Mouse (Mus musculus): ENCODE data around the gene Zfp202.
"Not testable (repeated sequence)": the region's sequence is repeated elsewhere in the genome, so short reads cannot be mapped to it uniquely, and the experiment has no call there.

Zfp202 gene

DNA sequence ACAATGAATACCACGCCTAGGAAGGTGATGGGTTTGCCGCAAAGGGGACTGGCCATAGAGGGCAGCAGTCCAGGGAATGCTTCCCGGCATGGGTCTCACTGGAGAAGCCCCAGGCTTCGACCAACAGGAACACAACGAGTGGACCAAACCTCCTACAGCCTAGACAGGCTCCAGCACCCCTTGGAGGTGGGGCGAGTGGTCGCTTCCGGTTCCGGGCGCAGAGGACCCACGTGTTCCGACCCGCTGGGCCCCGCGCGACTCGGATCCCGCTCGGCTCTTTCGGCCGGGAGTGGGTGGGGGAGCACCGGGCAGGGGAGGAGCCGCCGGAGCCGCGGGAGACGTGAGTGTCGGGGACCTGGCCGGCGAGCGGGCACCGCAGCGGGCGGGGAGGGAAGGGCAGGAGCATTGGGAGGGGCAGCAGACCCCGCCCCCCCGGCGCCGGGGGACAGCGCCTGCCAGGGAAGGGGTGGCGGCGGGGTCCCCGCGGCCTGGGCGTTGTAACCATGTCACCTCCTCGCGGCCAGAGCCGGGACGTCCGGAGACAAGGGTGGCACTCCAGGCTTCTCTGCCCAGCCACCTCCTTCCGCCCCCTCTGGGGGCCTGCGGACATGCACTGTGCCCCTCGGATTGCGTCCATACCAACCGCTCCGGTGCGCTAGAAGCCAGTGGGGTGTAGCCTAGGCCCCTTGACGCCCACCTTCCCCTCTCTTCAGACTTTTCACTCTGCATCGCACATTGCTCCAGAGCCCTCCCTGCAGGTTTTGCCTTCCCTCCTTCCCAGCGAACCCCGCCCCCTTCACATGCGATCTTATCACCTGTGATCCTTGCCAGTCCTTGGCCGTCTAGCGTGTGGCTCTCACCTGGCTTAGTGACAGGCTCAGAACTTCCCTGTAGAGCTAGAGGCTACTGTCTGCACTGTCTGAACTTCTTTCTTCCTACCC is at the start of gene Zfp202:
Gene Zfp202, plus strand, starts transcription at position 219 of the 941 bp plus-strand sequence.
- peak; percentile 77 for DNase-seq

DNA sequence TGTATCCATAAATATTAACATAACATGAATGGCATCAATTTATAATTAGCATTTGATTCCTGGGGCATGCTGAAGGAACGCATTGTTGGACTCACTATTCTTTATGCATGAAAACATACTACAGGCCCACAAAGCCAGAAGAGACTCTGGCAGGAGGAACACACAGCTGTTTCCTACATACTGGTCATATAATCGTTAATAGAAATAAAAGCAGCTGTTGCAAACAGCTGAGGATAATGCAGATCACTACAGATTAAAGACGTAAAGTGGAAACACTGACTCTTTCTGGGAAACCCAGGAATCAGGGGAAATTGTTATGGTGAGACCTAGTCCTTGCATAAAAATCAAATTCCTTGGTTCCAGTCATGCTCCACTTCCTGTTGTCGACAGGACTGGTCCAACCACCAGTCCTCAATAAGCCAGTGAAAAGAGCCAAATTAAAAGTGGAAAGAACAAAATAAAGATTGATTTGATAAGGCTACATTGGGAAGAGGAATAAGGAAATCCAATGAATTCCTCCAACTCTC is 36.9 kb upstream of the Zfp202 start:
- no peak for DNase-seq

DNA sequence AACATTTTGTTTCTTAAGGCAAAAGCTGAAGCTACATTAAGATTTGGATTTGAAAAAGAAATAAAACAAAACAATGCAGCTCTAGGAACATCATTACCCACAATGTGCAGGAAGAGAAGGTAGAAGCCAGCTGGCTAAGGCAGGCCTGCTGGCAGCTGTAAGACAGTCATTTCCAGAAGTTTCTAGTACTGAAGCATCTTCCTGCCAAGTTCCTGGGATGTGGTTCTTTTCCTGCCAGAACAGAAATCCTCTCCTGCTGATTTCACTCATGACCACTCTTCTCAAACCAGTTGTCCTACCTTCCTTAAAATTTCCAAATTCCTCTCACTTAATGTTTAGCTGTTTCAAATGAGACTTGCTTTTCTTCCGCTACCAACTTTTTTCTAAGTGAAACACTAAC is 25.7 kb upstream of the Zfp202 start:
- no peak for DNase-seq

DNA sequence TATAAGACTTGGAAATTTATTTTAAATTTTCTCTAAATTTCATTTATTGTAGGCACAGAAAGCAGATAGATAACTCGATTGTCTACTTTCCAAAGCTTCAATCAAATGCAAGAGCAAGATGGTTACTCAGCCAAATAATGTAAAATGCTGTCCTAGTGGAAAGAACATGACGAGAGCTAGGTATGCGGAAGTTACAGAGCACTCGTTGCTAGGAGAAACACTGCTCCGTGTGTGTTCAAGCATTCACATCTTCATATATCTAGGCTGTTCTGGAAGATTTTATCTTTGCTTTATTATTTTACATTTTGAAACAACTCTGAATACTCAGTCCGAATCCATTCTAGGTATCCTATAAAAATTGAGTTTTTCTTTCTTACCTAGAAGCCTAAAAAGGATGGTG is 15.1 kb upstream of the Zfp202 start:
- no peak for DNase-seq

DNA sequence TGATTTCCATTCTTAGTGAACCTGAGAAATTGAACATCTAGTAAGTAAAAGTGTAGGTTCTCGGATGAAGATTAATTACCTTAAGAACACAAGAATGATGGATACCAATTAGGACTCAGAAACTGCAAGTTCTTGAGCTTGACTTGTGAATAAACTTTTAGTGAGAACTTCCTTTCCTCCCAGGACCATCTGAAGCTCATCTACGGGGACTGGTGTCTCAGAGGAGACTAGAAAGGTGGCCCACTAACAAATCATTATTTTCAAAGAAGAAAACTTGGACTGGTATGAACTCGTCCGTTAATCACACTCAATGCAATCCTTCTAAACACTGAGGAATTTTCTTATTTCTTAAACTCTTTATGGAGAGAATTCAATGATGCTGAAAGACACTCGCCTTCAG is 11.5 kb upstream of the Zfp202 start, which contains the start of gene Olfr986:
Gene Olfr986, plus strand, starts transcription at position 301 of the 400 bp plus-strand sequence.
- DNase-seq, result no peak

DNA sequence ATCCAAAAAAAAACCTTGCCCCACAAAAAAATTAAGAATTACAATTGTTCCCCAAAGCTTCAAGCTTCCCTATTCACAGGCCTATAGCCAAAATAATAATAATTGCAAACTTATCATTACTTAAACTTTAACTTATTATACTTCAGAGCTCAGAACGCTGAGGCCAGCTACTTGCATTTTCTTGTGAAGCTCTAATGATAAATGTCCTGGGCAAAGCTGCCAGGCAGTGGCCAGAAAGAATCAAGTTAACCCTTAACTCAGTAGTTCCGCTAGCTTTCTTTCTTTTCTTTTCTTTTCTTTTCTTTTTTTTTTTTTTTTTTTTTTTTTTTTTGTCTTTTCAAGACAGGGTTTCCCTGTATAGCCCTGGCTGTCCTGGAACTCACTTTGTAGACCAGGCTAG is 7.0 kb upstream of the Zfp202 start:
- DNase-seq, result not testable (repeated sequence)

DNA sequence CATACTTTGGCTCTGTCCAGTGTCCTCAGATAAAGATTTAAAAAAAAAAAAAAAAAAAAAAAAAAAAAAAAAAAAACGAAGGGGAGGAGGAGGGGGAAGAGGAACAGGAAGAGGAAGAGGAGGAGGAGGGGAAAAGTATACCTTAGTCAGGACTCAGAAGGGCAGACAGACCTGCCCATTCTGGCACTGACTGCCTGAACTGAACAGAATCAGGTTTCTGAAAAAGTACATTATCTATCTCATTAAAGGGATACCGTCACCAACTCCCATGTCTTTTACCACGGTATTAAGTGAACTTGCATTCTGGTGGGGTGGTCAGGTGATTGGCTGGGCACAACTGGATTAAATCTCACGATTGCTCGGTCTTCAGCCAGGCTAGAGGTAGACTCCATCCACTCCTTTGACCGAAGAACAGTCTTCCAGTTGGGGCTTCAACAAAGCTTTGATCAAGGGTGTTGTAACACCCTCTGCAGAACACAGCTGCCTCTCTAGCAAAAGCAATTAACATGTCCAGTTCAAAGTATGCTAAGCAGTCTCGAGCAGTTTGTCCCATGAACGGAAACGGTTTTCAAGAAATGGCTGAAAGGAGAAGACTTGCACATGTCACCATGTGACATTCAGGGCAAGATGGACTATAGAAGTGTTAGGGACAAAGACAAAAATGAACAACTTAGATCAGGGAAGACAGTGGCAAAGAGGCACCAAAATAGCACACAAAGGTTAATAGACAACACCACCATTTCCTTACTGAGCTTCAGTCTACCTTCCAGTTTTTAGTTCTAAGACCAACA is 835 bp upstream of the Zfp202 start:
- DNase-seq, result peak in 1 of 2 experiments; percentile 2

DNA sequence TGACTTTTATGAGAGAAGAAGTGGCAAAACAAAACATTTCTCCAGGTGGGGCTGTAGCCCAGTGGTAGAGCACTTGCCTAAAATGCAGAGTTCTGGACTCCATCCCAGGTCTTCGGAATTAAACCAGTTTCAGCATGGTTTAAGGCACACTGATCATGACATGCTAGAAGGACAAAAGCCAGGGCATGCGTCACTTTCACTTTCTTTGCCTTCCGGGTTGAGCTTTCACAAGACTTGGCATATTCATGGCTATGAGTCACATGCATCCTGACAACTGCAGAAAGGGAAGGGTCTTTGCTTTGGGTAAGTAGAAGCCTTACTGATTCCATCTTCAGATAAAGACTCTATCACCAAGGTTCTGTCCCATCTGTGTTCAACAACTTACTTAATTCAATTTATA is 3.9 kb downstream of the Zfp202 start:
- DNase-seq, result no peak

DNA sequence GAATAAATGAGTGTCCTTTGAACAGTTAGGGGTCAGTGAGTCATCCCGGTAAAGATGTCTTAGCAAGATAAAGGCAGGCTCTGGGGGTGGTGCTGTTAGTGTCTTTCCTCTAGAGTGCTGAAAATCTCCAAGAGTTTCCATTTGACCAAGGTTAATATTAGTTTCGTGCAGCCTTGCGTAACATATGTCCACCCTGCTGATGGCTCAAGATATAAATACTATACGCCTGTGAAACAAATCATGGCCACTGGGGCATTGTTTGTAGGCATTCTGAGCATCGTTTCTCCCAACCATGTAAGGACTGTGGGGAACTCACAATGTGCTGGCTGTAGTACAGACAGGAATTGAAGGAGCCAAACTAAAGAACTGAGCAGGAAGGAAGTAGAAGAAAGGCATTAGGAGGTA is 14.4 kb downstream of the Zfp202 start:
- DNase-seq, result no peak

DNA sequence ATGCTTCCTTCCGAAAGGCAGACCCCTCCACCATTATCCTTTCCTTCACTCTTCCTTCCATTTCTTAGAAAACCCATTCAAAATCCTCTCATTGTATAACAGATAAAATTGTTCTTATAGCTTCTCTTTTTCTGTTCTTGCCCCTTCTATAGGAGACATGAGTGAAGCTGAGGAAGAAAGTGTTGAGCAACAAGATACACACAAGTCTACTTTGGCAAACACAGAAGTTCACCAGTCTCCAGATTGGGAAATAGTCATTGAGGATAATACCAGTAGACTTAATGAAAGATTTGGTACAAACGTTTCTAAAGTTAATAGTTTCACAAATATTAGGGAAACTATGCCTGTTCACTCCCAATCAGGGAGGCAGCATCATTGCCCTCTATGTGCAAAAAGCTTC is 18.6 kb downstream of the Zfp202 start:
- no peak for DNase-seq

DNA sequence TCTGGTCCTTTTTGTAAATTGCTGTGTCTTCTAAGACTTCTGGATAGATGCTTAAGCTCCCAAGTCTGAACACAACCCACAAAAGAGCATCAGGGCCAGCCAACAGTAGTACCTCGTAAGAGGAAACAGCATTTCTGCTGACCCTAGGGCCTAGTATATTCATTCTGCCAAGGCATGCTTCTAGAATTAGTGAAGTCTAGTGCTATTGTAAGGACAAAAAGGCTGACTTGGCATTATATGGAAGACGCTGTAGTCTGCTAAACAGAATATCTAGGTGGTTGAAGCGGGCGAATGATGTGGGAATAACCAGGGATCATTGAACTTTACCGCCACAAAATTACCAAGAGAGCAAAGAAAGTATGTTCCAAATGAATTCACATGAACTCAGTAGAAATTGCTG is 21.9 kb downstream of the Zfp202 start:
- DNase-seq, result no peak

DNA sequence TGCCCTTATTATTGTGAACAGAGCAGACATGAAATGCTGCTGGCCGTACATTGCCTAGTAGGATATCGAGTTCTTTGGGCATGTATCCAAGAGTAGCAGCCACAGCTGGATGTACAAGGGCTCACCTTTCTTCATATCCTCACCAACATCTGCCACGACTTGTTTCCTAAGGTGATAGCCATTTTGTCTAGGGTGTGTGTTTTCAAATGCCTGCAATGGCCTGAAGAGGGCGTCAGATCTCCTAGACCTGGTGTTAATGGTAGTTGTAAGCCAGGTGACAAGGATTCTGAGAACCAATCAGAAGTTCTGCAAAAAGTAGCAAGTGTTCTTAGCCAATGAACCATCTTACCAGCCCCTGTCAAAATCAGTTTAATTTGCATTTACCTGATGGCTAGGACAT is 24.5 kb downstream of the Zfp202 start:
- DNase-seq, result no peak

DNA sequence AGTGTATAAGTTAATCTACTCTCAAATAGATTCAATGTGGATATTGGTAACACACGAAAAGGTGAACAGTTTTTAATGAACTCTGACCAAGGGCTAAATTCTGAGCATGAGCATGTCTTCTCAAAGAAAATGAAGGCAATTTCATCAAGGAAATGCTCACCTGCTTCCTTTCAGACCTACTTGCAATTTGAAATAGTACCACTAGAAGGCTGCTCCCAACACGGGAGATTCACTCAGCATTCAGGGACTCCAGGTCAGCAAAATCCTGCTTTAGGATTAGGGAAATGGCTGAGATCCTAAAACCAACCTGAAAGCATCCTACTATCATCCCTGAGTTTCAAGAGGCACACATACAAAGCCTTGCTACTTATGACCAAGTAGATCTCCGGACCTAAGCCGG is 32.2 kb downstream of the Zfp202 start:
- no peak for DNase-seq

DNA sequence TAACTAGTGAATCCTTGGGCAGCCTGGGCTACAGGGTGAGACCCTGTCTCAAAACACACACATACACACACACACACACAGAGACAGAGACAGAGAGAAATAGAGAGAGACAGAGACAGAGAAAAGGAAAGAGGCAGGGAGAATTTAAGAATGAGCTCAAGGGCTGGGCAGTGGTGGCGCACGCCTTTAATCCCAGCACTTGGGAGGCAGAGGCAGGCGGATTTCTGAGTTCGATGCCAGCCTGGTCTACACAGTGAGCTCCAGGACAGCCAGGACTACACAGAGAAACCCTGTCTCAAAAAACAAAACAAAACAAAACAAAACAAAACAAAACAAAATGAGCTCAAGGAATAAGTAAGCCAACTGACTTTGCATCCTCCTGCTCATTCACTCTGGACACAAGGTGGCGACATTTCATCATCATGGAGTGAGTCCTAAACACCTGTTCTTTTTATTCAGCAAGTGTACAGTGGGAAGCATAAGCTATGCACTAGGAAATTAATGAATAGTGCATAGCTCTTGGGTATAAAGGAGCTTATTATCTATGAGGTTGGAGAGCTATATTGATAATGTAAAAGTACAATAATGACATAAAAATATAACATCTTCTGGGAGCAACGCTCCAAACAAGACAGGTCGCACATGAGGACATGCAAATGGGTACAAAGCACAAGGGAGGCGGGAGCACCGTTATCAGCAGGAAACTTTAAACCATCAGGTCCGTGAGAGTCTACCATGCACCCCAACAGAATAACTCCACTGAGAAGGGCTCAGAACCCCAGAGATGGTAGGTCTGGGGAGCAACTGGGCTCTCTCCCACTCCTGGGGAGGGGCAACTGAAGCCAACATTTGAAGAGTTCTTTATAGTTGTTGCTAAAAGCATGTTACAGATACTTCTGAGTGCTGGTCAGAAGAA is 36.0 kb downstream of the Zfp202 start:
- peak in 1 of 2 experiments; percentile 4 for DNase-seq

DNA sequence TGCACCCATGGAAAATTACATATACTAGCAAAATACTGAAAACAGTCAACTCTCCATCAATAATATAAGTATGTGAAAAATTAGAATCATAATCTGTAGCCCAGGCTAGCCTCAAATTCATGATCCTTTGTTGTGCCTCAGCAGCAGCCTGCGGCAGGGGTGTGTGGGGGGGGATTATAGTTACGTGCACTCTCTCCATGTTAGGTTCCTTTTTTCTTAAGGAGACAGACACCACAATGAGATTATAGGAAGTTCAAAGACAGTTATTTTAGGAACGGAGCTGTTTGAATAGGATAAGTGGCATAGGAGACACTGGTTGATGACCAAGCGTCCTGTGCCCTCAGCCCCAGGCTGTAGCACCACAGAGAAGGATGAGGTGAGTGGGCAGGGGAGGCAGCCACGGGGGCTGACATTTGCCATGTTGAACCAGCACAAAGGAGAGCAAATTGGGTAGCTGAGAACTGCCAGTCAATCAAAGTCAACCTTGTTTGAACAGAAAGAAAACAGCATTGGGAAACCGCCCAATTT is 36.8 kb downstream of the Zfp202 start:
- DNase-seq, result no peak

DNA sequence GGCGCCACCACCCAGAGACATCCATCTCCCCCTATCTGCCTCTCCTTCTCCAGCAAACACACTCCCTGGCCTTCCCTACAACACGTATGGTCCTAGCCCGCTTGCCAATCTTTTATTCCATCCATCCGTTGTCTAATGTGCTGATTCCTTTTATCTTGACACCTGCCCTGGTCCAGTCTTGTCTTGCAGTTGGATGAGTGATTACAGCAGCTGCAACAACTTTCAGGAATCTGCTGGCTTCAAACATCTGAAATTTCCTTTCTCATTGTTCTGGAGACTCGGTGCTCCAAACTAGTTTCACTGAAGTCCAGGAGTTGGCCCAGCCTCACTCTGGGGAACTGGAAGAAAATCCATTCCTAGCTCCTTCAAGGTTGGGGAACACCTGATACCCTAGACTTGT is 37.4 kb downstream of the Zfp202 start:
- no peak for DNase-seq

DNA sequence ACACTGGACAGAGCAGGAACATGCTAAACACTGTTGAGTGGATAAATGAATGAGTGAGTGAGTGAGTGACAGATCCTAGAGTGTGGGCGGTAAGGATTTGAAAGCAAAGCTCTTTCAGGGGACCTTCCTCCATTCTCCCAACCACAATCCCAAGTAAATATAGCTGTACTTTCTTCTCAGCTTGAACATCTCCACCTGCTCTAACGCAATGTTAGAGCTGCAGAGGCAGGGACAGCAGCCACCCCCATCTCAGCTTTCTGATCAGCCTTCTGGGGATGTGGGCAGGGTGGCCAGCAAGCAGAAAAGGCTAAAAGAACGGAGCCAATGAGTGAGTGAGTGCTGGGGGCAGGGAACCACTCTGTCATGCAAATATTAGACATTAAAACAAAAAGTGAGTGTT is 38.9 kb downstream of the Zfp202 start:
- DNase-seq, result no peak

DNA sequence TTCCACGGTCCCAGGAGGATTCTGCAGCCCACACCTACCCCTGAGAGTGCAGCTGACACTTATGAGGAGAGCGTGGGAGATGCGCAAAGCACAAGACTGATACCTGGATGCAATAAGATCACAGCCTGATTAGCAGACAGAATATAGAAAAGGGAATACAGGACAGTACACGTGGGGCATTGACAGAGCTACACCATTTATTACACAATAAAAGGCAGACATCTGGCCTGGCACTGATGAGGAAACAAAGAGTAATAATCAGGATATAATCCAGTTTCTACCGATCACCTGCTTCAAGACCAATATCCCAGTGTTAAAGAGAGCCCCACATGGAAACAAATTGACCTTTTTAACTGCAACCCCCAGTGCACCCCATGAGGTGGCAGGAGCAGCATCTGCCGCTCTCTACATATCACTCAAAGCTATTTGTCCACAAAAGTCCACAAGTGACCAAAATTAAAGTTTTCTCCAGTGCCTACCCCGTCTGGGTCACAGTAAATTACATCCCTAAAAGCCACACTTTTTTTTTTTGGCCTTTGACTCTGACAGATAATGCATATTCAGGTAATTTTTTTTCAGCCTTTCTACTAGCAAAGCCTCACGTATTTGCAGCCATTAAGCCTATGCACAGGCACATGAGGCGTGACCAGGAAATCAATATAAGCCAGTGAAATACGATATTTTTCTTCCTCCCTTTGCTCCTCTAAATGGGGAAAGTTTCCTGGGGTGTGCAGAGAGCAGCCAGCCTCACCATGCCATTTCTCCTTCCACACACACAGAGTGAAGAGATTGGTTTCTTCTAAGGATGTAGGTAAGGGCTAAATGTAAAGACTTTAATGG is 42.3 kb downstream of the Zfp202 start:
- no peak for DNase-seq

DNA sequence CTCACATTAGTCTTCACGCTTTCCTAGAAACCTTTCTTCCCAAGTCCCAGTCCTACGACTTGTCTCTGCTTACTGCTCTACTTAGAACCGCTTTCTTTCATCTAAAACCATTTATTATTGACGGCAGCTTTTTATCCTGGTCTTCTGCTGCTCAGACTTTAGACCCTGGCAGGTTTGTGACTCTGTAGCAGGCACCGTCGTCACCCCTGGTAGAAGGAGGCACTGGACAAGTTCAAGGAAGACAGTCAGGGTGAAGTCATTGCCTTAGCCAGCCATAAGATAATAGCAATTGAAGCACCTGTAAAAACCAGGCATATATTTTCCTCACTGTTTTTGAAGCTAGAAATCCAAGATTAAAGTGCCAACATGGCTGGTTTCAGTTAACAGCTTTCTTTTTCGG is 43.1 kb downstream of the Zfp202 start:
- no peak for DNase-seq

DNA sequence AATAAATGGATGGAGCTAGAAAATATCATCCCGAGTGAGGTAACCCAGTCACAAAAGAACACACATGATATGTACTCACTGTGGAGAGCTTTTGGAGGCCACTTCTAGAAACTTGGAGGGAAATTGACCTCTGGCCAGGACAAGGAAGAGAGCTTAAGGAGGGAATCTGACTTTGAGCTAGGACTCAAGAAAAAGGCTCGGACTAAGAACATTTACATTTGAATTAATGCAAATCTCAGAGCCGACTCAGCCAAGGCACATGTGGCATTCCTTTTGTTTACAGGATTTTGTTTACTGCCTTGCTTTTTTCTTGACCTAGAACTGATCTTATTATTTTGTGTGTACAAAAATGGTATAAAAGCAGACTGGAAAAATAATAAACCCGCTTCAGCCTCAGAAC is 47.6 kb downstream of the Zfp202 start:
- no peak for DNase-seq

DNA sequence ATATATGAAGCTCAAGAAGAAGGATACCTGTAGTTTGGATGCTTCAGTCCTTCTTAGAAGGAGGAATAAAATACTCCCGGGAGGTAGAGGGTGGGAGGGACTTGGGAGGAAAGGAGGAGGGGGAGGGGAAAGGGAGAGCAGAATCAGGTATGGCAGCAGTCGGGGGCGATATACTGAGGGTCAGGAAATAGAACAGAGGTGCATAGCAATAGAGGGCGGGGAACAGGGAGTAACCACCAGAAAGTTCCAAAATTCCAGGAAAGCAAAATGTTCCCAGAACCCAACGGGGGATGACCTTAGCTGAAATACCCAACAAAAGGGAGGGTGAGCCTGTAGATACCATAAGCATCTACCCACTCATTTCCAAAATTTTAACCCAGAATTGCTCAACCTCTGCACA is 48.2 kb downstream of the Zfp202 start:
- DNase-seq, result no peak
